Mouse (Mus musculus) forebrain, embryonic 10.5 days (tissue): ENCODE results near the gene Ahnak2. TPM values are rescaled to one million over a fixed set of nuclear protein-coding genes. Genes with fewer than 3 reads are reported as not detected.
A peak's percentile ranks its signal among the peaks of the same experiment; 100 is the strongest.
"Not testable (repeated sequence)": the region's sequence is repeated elsewhere in the genome, so short reads cannot be mapped to it uniquely, and the experiment has no call there.

Experiments
- DNase-seq: peaks from one replicate; pipeline ENCODE4 v3.0.0-alpha.2; 2017; ENCODE audit warnings: low spot score; ENCODE audit errors: extremely low spot score
- H3K27ac ChIP-seq: fragments of 300-500 bp; sonication (generic); 2 replicates; pipeline ENCODE4 v1.5.1; 2016; ENCODE audit warnings: mild to moderate bottlenecking
- H3K27me3 ChIP-seq: fragments of 300-500 bp; sonication (generic); 2 replicates; pipeline ENCODE4 v1.6.1; 2016; ENCODE audit warnings: mild to moderate bottlenecking; ENCODE audit not compliant: poor library complexity, severe bottlenecking
- H3K36me3 ChIP-seq: fragments of 300-500 bp; sonication (generic); replicated peaks from 2 replicates; pipeline ENCODE4 v1.6.1; 2016; ENCODE audit warnings: mild to moderate bottlenecking, moderate library complexity
- H3K4me1 ChIP-seq: fragments of 300-500 bp; sonication (generic); 2 replicates; pipeline ENCODE4 v1.6.1; 2016
- H3K4me3 ChIP-seq: fragments of 300-500 bp; sonication (generic); 2 replicates; pipeline ENCODE4 v1.5.1; 2016; ENCODE audit warnings: mild to moderate bottlenecking, moderate library complexity
- H3K9me3 ChIP-seq: fragments of 300-500 bp; sonication (generic); 2 replicates; pipeline ENCODE4 v1.6.1; 2016; ENCODE audit warnings: mild to moderate bottlenecking, moderate library complexity
- WGBS: fragments of 180-500 bp; shearing (Covaris S2); methylation state at CpG from one replicate; pipeline ENCODE4 v1.1.7; 2016; 5-methylcytosine and 5-hydroxymethylcytosine counted together
- polyA plus RNA-seq: library from polyadenylated mRNA; unstranded; fragments of >200 nt; fragmentation: Nextera tagmentation; extraction: Ambion mirVana; gene quantifications from 2 replicates; pipeline ENCODE4 v1.2.1, GENCODE M21; 2016

Gene Ahnak2
- polyA plus RNA-seq, 1 experiment from 2014 or later = 0.11 TPM

DNA sequence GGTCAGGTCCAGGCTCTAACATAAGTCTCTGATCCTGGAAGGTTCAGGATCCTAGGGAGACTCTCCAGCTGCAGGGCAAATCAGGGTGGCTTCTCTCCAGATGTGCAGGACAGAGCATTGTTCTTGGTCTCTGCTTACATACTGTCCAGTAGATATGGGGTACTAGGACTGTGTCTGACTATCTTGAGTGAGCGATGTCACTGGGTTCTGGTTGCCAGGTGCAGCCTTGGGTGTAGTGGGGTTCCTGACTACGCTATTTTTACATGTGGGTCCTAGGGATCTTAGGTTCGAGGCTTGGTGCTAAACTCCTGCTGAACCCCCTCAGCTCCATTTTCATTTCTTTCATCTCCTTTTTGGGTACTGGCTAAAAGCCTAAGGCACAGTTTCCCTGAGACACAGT lies 28.1 kb upstream of the Ahnak2 start:
- peaks cover 39% of the 10 kb centered on the region for H3K4me1 ChIP-seq
- DNase-seq = no peak
- no peaks in the 10 kb centered on the region for H3K27me3 ChIP-seq
- peak overlapping the region; percentile 99 for H3K27ac ChIP-seq
- WGBS = 92% methylated on average over 3 of the region's 3 CpGs
- H3K4me3 ChIP-seq = peak overlapping the region; percentile 97
- H3K9me3 ChIP-seq = no peaks in the 10 kb centered on the region
- H3K36me3 ChIP-seq = peaks cover 48% of the 10 kb centered on the region

DNA sequence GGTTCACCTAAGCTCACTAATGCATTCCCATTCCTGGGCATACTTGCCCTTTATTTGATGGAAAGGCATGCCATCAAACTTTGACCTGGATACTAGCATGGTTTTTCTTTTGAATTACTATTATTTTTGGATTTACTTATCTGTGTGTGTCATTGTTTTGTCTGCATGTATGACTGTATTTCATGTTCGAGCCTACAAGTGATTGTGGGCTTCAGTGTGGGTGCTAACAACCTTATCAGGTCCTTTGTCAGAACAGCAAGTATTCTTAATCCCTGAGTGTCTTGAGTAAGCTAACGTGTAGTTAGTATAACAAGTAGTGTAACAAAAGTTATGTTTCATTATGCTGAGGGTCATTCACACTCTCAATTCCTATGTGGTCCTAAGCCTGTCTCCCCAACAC lies 27.7 kb upstream of the Ahnak2 start:
- H3K4me3 ChIP-seq = peak overlapping the region; percentile 97
- no peak for DNase-seq
- 44% methylated on average over 2 of the region's 2 CpGs for WGBS
- no peaks in the 10 kb centered on the region for H3K9me3 ChIP-seq
- peak overlapping the region; percentile 99 for H3K27ac ChIP-seq
- H3K27me3 ChIP-seq = no peaks in the 10 kb centered on the region
- H3K36me3 ChIP-seq = peaks cover 51% of the 10 kb centered on the region
- H3K4me1 ChIP-seq = peaks cover 41% of the 10 kb centered on the region

DNA sequence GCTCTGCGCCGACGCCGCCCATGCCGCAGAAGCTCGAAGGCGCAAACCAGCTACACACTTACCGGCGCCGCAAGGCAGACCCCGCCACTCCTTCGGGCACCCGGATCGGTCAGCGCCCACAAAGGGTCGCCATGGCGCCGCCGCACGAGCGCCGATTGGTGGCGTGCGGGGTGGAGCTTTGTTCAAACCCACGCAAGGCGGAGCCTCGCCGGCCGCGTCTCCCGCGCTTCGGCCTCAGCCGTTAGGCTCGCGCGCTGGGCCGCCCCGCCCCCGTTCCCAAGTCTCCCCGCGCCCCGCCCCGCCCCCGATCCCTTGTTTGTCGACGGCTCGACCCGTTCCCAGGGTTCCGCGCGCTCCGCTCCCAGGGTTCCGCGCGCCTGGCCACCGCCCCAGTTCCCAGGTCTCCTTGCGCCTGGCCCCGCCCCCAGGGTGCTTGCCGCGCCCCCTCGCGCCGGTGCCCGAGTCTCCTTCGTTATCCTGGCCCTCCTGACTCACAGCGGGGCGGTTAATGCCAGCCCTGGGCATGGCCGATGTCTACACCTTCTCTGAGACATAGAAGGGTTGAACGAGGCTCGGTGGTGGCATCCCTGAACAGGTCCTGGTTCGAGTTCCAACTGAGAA lies 26.9 kb upstream of the Ahnak2 start, which contains the start of gene Cdca4:
Cdca4 (minus strand) TSS at position 180 of the 621 bp plus-strand sequence.
- H3K36me3 ChIP-seq = peaks cover 59% of the 10 kb centered on the region
- no peaks in the 10 kb centered on the region for H3K27me3 ChIP-seq
- H3K4me1 ChIP-seq = peaks cover 49% of the 10 kb centered on the region
- H3K4me3 ChIP-seq = peak within 1 kb of the TSS; percentile 97
- H3K27ac ChIP-seq = peak within 1 kb of the TSS; percentile 99
- H3K9me3 ChIP-seq = no peaks in the 10 kb centered on the region
- peak; percentile 99 for DNase-seq
- under 1% methylated on average over 72 of the region's 72 CpGs for WGBS

DNA sequence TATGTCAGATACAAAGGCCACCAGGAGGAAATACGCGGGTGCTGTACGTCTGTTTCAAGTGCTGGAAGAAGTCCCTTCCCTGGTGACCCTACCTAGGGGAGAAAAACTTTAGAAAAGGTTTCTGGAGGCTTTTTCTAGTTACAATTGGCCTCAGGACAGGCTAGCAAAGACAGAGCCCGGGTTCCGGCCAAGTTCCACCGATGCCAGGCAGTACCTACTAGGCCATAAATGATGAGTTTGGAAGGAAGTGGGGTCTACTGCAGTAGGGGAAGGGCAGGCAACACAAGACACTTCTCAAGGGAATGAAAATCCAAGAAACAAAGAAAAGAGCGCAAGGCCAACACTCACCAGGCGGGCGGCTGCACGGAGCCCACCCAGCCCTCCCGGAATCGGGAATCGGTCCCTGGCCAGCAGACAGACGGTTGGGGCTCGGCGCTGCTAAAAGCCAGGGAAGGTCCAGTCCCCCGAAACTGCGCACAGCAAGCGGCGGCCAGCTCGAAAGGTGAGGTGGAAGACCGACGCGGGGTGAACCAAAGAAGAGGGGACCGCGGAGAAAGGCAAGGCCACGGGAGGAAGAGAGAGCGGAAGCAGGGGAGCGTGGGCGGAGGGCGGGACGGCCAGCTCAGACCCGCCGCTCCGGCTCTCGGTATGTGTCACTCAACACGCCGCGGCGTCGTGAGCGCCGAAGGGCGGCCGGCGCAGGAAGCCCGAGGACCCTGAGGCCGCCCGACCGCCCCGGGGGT lies 26.2 kb upstream of the Ahnak2 start:
- H3K4me1 ChIP-seq = peaks cover 55% of the 10 kb centered on the region
- DNase-seq = no peak
- H3K36me3 ChIP-seq = peaks cover 64% of the 10 kb centered on the region
- WGBS = 1% methylated on average over 51 of the region's 51 CpGs
- H3K27ac ChIP-seq = peak overlapping the region; percentile 99
- H3K9me3 ChIP-seq = no peaks in the 10 kb centered on the region
- no peaks in the 10 kb centered on the region for H3K27me3 ChIP-seq
- peak overlapping the region; percentile 97 for H3K4me3 ChIP-seq

DNA sequence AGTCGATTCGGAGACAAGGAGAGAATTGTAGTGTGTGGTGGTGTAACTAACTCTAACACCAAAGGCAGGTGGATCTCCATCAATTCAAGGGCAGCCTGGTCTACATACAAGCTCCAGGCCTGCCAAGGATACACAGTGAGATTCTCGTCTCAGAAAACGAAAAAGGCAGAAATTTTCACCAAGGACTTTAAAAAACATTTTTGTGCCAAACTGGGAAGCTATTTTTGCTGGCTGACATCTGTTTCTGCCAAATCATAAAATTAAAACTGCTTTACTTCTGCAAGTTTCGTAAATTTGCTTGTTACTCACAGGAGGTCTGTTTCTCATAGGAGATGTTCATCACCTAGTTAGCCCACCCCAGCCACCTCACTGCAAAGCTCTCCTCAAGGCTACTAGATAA lies 23.4 kb upstream of the Ahnak2 start:
- WGBS = 95% methylated on average over 5 of the region's 5 CpGs
- H3K4me1 ChIP-seq = peaks cover 67% of the 10 kb centered on the region

DNA sequence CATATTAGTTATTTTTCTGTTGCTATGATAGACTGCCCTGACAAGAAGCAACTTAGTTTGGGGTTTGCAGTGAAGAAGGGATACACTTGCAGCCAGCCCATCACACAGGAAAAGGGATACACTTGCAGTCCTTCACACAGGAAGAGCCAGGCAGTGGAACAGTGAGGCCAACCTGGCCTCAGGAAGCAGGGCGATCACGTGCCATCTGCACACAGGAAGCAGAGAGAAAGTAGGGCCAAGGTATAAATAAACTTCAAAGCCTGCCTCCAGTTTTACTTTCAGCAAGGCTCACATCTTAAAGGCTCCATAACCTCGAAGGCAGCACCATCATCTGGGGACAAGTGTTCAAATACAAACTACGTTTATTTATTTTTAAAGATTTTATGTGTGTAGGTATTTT lies 20.8 kb upstream of the Ahnak2 start:
- Histone ChIP-seq H3K27ac (no peak overlapping the region), H3K27me3 (no peaks in the 10 kb centered on the region), H3K36me3 (peaks cover 97% of the 10 kb centered on the region), H3K4me1 (peaks cover 58% of the 10 kb centered on the region), H3K9me3 (no peaks in the 10 kb centered on the region), H3K4me3 (no peak overlapping the region)
- WGBS = 85% methylated on average over 4 of the region's 4 CpGs
- no peak for DNase-seq

More for the DNA sequence above, 23.4 kb upstream of the Ahnak2 start:
- Histone ChIP-seq H3K9me3 (no peaks in the 10 kb centered on the region), H3K4me3 (peak overlapping the region; percentile 97; the same call in 1 of the 2 replicates), H3K27ac (no peak overlapping the region), H3K36me3 (peaks cover 70% of the 10 kb centered on the region), H3K27me3 (no peaks in the 10 kb centered on the region)
- no peak for DNase-seq

DNA sequence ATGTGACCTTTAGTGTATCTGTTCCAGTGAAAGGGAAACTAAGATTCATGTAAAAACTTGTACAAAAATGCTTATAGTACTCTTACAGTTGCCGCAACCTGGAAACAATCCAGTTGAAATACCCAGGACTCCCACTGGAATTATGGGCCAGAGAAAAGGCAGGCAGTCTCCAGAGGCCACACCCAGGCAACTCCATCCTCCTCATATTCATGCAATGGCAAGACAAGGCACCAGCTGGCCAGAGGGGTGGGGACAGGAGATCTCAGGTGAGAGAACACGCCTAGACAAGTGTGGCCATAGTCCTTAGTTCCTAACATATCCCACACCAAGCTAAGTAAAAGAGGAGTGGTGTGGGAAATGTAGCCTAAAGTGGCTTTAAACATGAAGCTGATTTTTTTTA lies 20.2 kb upstream of the Ahnak2 start:
- 89% methylated on average over 2 of the region's 2 CpGs for WGBS
- Histone ChIP-seq H3K27me3 (no peaks in the 10 kb centered on the region), H3K4me1 (peaks cover 53% of the 10 kb centered on the region), H3K27ac (no peak overlapping the region), H3K9me3 (no peaks in the 10 kb centered on the region), H3K36me3 (peaks cover 99% of the 10 kb centered on the region), H3K4me3 (no peak overlapping the region)
- DNase-seq = no peak

DNA sequence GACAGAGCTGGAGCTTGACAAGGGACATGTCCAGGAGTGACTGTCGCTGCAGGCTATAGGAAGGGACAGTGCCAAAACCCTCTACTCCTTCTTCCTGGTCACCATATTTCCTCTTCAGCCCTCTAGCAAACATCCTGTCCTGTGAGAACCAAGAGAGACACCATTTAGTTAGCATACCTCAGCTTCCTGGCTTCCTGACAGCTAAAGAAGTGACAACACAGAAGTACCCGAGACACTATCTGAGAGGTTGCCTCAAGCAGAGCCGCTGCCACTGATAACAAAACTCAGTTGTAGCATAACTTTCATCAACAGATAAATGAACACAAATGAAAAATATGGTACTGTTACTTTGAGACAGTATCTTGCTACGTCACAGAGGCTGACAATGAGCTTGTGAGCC lies 19.5 kb upstream of the Ahnak2 start:
- H3K4me3 ChIP-seq = no peak overlapping the region
- WGBS = 89% methylated on average over 4 of the region's 4 CpGs
- no peaks in the 10 kb centered on the region for H3K9me3 ChIP-seq
- H3K27me3 ChIP-seq = no peaks in the 10 kb centered on the region
- H3K36me3 ChIP-seq = peaks cover 99% of the 10 kb centered on the region
- no peak overlapping the region for H3K27ac ChIP-seq
- no peak for DNase-seq
- H3K4me1 ChIP-seq = peaks cover 46% of the 10 kb centered on the region

DNA sequence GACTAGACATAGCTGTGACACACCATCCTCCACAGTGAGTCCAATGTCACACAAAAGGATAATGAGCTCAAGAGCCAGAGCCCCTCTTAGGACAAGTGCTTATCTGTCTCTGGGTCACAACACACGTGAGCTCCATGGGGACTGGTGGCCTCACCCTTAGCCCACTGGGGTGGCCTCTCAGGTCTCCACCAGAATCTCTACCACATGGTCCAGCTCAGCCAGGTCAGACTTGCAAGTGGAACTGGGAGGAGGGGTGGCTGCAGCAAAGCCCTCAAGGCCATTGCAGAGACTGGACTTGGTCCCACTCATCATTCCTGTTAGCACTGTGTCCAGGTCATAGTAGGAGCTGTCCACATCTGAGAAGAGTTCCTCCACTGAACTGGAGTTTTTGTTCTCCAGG lies 18.8 kb upstream of the Ahnak2 start:
- no peak for DNase-seq
- Histone ChIP-seq H3K27me3 (no peaks in the 10 kb centered on the region), H3K4me3 (no peak overlapping the region), H3K36me3 (peaks cover 99% of the 10 kb centered on the region), H3K27ac (no peak overlapping the region), H3K4me1 (peaks cover 39% of the 10 kb centered on the region), H3K9me3 (no peaks in the 10 kb centered on the region)
- 80% methylated on average over 1 of the region's 1 CpGs for WGBS

DNA sequence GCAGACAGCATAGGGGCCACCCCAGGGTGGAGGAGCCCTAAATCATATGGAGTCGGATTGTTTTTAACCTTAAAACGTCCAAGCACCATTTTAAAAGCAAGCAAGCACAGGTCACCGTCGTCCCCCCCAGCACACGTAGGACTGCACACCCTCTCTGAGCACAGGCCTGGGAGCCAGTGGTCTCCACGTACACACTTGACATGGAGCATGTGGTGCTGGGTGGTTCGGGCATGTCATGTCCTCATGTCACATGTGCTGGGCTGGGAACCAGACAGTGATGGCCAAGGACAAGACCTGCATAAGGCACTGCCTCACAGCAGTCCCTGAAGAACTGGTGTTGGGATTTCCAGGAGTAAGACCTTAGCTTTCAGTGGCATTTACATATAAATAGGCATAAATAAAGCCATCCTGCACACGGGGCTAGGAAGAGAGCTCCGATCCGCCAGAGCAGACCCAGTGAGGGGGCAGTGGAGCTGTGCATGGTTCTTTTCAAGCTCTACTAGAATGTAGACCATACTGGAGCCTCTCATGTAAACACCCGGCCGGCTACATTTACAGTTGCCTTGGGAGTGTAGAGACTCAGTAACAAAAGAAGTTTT lies 18.0 kb upstream of the Ahnak2 start:
- Histone ChIP-seq H3K4me3 (no peak overlapping the region), H3K27ac (no peak overlapping the region), H3K27me3 (no peaks in the 10 kb centered on the region), H3K36me3 (peaks cover 99% of the 10 kb centered on the region), H3K9me3 (no peaks in the 10 kb centered on the region), H3K4me1 (peaks cover 32% of the 10 kb centered on the region)
- DNase-seq = no peak
- WGBS = 87% methylated on average over 12 of the region's 12 CpGs

DNA sequence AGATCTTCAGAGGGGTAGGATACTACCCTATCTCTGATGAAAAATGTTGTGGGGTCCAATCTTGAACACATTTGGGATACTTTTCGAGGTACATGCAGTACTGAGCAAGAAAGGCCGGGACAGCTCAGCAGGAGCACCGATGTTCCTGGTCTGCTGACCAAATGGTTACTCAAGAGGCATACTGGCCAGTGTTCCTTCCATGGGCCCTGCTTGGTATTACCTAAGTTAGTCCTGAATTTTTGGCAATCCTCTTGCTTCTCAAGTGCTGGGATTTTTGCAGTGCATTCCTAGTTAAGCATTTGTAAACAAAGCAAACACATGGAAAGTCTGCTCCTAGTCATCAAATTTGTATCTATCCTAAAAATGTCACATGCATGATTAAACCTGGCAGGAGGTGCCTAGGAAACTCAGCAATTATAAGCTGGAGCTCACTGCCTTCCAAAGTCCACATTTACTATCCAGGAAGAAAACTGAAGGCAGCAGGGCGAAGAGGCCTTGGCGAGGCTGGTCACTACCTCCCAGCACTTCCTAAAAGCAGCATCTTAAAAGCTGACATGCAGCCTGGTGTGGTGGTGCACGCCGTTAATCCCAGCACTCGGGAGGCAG lies 16.7 kb upstream of the Ahnak2 start:
- H3K27ac ChIP-seq = no peak overlapping the region
- no peak overlapping the region for H3K4me3 ChIP-seq
- DNase-seq = no peak
- 92% methylated on average over 8 of the region's 8 CpGs for WGBS
- H3K36me3 ChIP-seq = peaks cover 100% of the 10 kb centered on the region
- H3K4me1 ChIP-seq = peaks cover 21% of the 10 kb centered on the region
- no peaks in the 10 kb centered on the region for H3K27me3 ChIP-seq
- no peaks in the 10 kb centered on the region for H3K9me3 ChIP-seq

DNA sequence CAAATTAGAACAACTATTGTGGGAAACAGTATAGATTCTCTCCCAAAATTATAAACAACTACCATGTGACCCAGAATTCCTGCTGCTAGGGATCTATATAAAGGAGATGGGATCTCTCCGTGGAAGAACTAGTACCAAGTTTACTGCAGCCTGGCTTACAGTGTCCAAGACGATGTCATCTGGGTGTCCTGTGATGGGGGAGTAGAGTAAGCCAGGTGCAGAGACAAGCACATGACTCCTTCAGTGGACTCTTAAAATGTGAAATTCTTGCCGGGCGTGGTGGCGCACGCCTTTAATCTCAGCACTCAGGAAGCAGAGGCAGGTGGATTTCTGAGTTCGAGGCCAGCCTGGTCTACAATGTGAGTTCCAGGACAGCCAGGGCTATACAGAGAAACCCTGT lies 14.4 kb upstream of the Ahnak2 start:
- H3K27ac ChIP-seq, H3K4me1 ChIP-seq, H3K27me3 ChIP-seq, DNase-seq, H3K4me3 ChIP-seq, H3K9me3 ChIP-seq: not testable (repeated sequence)
- peaks cover 100% of the 10 kb centered on the region for H3K36me3 ChIP-seq
- 88% methylated on average over 7 of the region's 7 CpGs for WGBS

DNA sequence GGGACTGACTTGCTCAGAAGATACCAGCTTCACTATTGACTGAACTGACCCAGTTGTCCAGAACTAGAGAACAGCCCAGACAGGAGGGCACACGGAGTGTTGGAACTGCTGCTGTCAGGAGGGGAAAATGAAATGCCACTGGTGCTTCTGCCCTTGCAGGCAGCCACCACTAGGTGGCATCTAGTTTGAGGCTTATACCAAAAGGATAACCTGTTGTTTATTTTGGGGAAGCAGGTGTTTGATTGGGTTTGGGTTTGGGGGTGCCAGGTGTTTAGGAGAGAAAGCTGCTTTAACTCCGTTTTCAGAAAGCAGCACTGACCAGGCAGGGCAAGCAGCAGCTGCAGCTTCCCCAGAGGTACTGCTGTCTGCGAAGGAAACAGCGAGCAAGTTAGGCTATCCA lies 13.8 kb upstream of the Ahnak2 start:
- Histone ChIP-seq H3K27ac (no peak overlapping the region), H3K36me3 (peaks cover 100% of the 10 kb centered on the region), H3K27me3 (peaks cover 3% of the 10 kb centered on the region; the same call in 1 of the 2 replicates), H3K4me3 (no peak overlapping the region), H3K4me1 (0 out of 2 replicates have a peak, but pooled peaks cover 2% of the 10 kb centered on the region), H3K9me3 (no peaks in the 10 kb centered on the region)
- WGBS = 63% methylated on average over 4 of the region's 4 CpGs
- DNase-seq = no peak
